Mouse (Mus musculus) right cerebral cortex, adult 18-20 months (tissue): ENCODE data around the gene Ccdc34.
"Not testable (repeated sequence)": the region's sequence is repeated elsewhere in the genome, so short reads cannot be mapped to it uniquely, and the experiment has no call there.

ENCODE experiments used
- DNase-seq: peaks from one replicate; pipeline ENCODE4 v3.0.0; 2022; ENCODE audit warnings: mixed read lengths

Ccdc34 gene

DNA sequence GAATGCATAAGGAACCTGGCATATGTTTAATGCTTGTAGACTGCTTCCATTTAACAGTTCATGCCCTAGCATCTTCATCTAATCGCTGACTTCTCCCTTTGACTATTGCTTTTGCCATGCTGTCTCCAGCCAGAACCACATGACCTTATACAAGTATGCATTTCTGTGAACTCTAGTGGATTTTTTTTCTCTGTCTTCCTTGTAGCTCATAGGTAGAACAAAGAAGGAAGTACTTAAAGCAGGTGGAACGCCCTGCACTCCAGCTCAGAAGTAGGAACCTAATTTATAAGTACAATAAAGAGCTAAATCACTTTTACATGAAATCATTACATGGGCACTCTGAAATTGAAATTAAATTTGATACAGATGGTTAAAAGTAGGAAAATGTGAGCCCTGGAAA lies 65.4 kb downstream of the Ccdc34 start:
- no peak for DNase-seq

DNA sequence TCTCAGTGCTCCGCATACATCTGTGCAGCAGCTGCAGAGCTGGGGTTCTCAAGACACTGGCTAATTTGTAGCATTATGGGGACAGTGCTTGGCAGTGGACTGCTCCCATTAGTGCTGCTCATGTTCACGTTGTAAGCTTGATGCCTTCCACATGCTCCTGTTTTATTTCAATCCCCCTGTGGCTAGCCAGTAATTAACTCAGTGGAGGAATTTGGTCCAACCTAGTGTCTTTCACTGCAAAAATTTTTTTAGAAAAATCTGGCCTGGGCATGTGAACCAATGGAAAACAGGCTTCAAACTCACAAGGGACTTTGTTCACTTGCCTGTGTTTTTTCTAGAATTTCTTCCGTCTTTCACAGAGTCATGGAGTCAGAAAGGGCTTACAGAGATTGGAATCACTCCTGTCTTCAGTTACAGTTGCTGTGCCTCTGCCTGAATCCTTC lies 68.1 kb downstream of the Ccdc34 start:
- no peak for DNase-seq

DNA sequence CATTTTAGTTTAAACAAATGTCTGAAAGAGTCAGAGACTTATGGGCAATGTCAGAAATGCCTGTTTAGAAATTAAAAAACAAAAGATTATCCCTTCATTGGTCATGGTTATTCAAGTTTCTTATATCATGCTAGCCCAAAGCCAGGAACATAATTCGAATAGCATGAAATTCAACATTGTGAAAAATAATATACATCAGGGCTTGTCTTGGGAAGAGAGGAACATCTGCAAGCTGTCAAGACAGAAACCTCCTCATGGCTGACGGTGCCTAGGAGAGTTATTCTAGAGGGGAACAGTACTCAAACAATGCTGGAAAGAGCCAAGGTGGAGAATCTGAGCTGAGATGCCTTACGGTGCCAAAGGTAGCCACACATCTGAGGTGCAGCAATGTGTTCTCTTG lies 96.5 kb downstream of the Ccdc34 start:
- DNase-seq: no peak

DNA sequence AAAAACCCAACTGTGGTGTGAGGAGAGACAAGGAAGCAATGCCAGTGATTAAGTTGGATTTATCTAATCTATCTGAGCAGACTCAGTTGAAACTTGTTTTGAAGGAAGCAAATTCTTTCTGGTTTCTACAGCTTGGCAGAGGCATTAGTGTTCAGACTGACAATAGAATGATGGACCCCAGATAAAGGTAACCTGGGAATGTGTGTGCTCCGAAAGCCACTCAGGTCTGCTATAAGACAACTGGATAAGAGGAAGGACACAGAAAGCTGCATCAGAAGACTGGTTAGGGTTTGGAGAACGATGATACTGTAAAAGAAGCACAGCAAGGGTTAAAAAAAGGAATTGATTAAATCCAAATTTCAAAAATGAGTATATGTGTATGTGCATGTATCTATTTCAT lies 111.8 kb downstream of the Ccdc34 start:
- DNase-seq: no peak

DNA sequence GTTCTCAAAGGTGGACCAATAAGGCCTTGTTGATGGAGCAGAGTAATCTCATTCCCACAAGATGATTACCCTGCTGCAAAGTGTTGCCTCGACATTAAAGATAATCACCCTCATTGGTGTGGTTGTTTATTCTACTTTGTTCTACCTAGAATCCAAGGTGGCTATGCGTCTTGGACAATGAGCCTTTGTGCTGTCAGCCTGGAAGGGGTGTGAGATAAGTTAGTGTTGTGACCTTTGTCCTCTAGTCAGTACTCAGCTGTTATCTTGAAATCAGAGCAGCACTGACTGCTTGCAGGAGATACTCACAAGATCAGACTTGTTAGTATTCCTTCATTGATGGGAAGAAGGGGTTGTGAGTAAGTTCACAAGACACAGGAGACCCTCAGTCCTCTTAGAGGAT lies 114.0 kb downstream of the Ccdc34 start:
- no peak for DNase-seq

DNA sequence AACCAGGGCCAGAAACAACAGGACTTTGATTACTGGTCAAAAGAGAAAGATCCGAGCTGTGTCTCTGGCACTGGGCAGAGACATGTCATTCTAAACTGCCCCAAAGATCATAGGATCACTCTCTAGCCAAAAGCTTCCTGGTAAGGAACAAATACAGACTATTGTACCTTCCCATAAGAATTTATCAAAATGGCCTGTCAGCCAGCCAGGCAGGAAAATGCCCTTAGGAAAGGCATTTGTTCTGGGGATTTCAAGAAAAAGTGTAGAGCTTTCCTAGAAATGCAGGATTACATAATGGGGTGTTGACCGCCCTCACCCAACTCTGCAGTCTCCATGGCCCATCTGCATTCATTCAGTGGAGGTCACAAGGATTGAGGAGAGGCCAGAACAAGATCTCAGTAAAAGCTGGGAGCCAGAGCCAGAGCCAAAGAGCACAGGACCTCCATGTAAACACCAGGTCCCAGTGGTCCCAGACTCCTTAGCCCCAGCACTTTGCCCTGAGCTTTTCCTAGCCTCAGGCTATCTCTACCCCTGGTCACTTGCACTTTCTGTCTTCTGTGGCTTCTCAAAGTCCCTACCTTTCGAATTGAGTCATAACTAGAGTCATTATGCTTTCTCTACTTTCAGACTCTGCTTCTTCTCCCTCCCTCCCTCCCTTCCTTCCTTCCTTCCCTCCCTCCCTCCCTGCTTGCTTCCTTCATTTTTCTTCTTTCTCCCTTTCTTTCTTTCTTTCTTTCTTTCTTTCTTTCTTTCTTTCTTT lies 115.9 kb downstream of the Ccdc34 start:
- no peak for DNase-seq

DNA sequence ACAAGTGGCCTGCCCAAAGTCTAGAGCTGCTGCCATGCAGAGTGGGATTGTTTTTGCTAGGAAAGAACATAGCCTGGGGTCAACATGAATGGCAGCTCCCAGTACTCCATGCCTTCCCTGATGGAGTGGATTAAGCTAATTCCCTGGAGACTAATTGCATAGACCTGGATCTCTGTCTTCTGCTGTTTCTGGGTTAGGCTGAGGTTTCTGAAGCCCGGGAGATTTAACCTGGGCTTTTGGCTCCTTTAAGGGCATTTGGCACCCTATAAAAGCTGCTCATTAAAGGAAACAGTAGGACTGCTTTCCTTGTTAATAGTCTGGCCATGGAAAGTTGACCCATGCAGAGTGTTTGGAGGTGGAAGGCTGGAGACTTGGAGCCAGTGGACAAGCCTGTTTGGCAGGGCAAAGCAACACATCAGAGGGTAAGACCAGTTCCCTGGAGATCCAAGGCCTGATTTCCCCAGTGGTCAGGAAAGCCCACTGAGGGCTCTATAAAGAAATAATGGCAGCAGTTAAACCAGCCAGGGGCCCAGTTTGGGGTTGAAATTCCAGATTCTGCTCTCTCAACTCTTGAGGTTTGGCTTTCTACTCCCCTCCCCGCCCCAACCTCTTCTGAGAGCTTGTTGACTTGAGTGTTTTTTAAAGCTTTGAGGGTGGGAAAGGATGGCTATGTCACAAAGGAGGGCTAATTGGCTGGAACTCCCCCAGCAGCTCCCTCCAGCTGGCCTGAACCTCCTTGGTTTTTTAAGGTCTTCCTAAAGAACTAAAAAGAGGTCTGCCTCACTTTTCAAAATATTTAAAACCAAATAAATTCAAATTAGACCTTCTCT lies 117.4 kb downstream of the Ccdc34 start:
- peak; percentile 31 for DNase-seq

DNA sequence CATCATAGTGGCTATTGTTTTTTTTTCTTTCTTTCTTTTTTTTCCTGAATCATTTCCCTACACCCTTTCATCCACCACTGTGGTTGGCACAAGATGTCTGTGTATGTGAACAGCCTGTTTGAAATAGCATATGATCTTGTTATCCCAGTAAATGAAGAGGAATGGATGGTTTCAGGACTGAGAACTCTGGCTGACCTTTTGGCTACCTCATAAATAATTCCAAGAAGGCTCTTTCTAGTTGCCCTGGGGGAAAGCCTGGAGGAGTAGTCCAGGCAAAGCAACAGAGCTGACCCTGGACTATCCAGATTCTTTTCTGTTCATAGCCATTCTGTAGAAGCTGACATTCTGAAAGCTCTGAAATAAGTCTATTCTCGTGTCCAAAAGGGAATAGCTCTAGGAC lies 119.7 kb downstream of the Ccdc34 start:
- no peak for DNase-seq

DNA sequence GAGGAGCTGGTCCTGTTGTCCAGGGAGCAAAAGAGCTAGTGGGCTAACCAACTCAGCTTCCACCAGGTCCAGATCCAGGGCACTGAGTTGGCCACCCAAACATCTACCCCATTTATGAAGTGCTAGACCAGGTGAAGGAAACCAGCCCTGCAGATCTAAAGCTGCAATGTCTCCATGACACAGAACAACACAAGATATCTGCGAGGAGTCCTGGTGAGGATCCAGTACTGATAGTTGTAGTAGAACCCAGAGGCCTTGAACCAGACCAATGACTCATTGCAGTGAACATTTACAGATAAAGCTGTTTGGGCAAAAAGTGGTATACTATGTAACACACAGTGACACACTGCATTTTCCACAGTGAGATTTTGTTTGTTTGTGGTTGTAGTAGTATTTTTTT lies 120.5 kb downstream of the Ccdc34 start:
- no peak for DNase-seq

DNA sequence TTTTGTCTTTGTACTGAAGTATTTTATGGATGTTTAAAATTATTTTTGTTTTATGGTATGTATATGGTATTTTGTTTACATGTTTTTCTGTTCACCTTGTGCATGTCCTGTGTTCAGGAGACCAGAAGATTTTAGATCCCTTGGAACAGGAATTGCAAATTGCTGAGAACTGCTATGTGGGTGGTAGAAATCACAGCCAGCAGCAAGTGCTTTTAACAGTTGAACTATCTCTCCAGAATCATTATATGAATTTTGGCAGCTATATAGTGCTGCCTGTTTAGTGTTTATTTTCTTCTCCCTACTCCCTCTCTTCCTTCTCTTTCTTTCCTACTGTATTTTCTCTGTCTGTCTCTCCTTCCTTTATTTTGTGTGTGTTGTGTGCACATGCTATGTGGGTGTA lies 130.4 kb downstream of the Ccdc34 start:
- DNase-seq: not testable (repeated sequence)

DNA sequence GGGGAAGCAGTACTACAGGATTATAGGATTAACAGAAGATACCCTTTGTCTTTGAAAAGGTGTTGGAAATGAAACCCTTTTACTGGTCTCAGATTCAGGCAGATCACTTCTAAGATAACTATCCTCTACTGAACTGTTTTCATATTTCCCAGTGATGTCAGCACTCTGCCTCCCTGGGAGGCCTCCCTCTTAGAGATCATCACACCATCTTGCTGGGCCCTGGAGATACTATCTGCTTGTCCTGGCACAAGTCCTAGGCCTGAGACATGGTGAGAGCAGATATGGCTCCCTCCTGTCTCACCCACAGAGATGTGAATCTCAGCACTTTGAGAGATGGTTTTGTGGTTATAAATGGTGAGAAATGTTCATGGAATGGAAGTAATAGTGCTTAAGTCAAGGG lies 131.6 kb downstream of the Ccdc34 start:
- no peak for DNase-seq

DNA sequence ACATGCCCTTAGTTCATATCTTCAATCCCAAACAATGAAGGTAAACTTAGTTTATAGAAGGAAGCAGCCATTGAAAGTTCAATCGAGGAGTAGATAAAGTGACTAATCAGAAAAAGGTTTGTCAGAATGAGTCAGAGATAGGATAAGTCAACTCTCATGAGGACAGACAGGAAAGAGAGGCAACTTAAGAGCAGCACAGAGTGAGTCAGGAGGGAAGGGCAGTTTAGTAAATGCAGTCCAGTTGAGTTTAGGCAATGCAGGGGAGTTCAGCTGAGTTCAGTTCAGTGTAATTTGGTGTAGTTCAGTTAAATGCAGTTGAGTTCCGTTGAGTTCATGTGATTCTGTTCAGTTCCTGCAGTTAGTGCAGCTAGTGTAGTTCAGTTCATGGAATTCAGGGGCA lies 138.7 kb downstream of the Ccdc34 start:
- no peak for DNase-seq

DNA sequence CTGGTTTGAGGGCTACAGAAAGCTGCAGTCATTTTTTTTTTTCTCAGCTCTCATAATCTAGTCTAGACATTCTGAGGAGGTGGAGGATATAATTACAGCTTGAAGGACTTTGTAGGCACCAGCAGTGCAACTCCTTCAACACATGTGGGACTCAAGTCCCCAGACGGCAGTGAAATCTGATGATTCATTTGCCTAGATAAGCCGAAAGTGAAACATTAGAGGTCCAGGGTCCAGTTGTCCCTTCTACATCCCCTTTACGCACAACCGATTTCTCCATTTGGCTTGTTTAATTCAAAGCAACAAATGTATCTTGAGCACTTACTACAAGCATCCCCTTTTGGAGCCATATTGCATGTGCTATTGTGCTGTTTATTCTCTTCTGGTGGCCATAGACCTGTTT lies 147.4 kb downstream of the Ccdc34 start:
- DNase-seq: no peak

DNA sequence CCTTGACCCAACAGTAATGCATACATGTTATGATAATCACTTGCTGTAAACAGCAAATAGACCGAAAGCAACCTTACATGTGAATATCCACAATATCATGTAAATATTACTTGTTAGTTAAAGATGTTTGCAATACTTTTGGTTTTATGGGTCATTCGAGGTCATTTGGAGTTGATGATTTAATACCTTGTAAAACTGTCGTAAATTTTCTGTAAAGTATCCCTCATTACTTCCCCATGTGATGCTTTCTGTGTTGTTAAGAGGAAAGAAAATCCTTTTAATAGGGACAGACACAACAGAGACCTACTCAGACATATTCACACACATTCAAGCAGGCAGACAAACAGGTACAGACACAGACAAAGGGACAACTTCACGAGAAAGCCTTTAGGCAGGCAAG lies 150.1 kb downstream of the Ccdc34 start:
- DNase-seq: no peak

DNA sequence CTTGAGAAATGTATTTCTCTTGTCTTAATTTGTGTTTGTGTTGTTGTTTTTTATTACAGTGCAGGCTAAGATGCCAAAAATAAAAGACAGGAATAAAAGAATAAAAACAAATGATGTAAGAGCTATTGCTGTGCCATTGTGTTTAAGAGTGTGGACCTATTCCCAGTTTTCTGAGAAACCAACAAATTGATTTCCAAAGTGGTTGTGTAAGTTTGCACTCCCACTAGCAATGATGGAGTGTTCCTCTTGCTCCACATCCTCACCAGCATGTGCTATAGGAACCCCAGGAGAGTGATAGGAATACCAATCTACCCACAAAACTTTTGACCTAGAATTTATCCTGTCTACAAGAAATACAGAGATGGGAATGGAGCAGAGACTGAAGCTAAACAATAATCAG lies 150.7 kb downstream of the Ccdc34 start:
- DNase-seq: no peak

DNA sequence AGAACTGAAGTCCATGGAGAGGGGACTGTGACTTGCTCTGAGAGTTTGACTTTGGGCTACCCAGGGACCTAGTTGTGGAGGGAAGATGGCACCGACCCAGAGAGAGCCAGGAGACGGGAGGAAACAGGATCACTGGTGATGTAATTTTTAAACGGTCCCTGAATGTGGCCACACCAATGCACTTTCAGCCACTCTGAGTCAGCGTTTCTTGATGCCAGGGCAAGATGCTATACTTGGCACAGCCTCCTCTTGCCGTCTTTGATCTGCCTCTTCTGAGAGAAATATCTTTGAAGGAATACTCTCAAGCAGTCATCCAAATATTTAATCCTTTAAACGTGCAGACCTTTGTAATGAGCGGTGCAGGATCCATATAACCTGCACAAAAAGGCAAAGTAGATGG lies 154.8 kb downstream of the Ccdc34 start:
- no peak for DNase-seq

DNA sequence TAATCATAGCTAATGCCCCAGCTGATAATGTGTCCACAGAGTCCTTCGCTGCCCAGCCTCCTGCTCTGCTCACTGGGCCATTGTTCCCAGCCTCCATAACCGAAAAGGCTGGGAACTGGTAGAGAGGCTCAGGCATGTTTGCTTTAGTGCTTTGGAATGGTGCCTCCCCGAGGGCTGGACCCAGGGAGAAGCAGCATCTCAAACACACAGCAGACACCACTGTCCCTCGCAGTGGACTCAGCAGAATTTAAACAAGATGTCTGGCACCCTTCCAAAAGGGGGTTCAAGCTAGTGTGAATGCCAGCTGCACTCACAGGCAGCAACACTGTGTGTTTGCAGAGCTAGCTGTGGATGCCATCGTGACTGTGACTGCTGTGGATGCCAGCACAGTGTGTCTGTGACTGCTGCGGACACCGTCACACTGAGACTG lies 156.2 kb downstream of the Ccdc34 start:
- DNase-seq: no peak

DNA sequence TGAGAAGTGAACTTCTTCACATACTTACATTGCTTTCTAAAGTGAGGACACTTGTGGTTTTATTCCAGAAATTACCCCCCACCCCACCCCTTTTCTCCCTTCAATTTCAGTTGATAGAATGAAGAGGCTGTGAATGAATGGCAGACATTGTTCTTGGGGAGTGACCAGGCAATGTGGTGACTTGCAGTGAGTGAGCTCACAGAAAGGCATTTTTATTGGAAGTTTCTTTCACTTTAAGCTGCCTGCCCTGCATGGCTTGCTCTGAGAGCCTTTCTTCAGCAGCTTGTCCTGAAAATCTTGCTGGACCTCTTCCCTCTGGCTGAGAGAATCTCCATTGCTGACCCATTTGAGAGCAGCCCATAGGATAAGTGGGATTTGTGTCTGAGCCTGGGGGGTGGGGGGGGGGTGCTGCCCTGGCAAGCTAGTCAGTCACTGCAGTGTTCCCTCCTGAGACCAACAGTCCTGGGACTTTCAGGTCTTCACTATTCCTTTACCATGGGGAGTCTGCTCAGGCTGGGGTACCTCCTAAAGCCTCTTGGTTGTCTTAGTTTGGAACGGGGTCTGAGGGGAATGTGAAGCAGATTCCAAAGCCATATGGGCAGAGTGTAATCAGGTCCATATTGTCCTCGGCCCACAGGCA lies 159.3 kb downstream of the Ccdc34 start:
- no peak for DNase-seq

DNA sequence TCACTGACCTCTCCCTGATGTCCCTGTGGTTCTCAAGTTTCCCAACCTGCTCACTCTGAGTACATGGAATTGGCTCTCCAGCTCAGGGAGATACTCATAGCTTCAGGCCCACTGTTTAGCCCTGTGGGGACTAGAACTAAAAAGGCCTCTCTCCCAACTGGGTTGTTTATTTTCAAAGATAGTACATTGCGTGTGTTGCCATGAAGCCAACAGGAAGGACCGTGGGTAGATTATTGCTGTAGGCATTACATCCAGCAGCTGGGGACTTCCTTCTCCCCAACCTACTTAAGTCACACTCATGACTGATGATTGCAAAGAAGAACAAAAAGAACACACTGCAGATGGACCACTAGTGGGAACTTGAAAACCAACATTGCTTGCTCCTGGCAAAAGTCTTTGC lies 159.8 kb downstream of the Ccdc34 start:
- DNase-seq: no peak

DNA sequence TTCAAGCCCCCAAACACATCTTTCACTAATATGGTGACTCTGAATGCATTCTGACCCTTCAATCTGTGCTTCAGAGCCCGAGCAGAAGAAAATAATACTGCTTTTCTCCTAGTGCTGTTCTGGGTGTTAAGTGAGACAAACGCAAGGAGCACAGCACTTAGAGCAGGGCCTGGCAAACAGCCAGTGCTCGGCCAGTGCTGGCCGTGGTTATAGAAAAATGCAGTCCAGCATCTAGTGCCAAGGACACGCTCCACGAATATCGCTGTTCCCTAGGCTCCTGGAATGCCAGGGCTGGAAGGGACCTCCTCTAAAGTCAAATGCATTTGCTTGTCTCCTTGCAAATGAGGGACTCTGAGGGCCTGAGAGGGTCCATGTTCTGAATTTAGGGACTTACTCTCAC lies 160.3 kb downstream of the Ccdc34 start:
- no peak for DNase-seq

DNA sequence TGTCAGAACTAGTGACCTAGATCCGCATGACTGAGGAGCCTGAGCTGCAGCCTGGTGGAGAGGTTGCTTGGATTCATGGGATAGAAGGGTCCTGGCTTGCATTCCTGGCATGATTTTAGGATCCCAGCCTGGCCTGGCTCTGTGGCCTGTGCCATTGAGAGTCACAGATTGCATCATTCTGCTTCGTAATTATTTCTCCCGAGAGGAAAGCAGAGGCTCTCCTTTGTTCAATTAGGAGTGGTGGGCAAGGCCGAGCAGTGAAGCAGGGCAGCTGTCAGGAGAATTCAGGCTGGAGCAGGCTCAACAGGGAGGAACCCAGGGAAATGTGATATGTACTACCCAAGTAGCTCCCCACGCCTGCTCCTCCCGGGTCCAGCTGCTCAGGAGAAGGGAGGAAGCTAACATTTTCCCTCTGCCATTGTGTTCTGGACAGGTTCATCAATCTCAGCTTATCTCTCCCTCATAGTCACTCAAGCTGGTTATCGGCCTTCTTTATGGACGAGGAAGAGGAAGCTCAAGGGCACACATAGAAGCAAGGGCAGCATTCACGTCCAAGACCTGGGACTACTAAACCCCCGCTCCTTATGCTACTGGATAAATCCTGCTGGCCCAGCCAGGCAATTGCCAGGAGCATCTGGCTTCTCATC lies 162.2 kb downstream of the Ccdc34 start:
- DNase-seq: no peak

DNA sequence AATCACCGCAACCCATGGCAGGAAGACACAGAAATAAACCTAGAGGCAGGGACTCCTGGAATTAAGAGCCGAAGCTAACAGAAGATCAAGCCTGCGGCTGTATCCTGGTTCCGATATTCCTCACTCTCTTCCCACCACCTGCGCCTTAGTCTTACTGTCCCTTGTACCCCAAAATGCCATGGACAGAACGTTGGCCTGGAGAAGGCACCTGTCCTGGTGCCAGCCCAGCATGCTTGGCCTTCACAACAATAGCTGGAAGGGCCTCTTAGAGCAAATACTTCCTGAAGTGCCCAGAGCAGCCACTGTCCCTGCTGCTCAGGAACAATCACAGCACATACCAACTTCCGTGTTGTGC lies 162.7 kb downstream of the Ccdc34 start:
- no peak for DNase-seq

DNA sequence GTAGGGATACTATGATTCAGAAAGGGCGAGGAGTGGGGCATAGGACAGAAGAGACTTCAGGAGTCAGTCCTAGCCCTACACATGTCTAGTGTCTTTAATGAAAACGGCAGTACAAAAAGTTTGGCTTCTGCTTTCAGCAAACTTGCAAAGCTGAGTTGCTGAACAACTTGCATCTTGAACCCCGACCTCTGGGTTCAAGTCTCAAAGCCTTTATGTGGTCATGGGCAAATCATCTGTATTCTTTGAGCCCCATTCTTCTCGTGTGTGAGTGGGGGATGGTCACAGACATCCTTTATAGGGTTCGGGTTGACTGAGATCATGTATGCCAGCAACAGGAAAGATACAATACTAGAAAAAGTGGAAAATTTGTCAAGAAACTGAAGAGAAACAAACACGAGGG lies 164.0 kb downstream of the Ccdc34 start:
- DNase-seq: no peak

DNA sequence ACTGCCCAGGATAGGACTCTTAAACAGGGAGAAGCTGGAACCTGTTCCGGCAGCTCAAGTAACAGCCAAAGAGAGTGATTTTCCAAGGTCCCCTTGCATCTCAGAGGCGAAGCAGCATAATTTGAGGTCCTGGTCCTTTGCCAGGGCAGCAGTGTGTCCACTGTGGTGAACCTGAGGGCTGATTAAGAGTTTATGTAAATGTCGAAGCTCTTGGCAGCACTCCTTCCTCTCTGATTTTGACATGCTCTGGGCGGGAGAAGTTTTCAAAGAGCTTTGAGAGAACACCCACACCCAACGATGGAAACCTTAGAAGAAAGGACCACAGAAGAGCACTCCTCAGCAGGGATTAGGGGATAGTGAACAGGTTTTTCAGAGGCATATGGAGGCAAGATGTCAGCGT lies 164.6 kb downstream of the Ccdc34 start:
- DNase-seq: no peak
